Mouse (Mus musculus) c-Kit-positive CD71-positive TER-119-negative erythroid progenitor cells, embryonic 14.5 days (primary cell): ENCODE measurements around the gene Clstn3.
"Not testable (repeated sequence)": the region's sequence is repeated elsewhere in the genome, so short reads cannot be mapped to it uniquely, and the experiment has no call there.

Experiments used
- DNase-seq: peaks from one replicate; pipeline ENCODE4 v3.0.0-alpha.2; 2013; ENCODE audit warnings: low read depth

Clstn3 gene

GRCm38 (mm10) chr6:124464305-124465271 lies at the start of gene Clstn3:
Gene Clstn3, minus strand, starts transcription at chr6:124464794.
- peak; percentile 86 for DNase-seq

GRCm38 (mm10) chr6:124512355-124512836 lies 47.8 kb upstream of the Clstn3 start, which contains the start of gene C1ra:
Gene C1ra, plus strand, starts transcription at chr6:124512405.
- peak; percentile 25 for DNase-seq

- DNase-seq = no peak
Measured at GRCm38 (mm10) chr6:124511936-124512335, 47.3 kb upstream of the Clstn3 start.

GRCm38 (mm10) chr6:124509192-124509591 lies 44.6 kb upstream of the Clstn3 start:
- DNase-seq = not testable (repeated sequence)

- DNase-seq = no peak
Measured at GRCm38 (mm10) chr6:124508292-124508691, 43.7 kb upstream of the Clstn3 start.

GRCm38 (mm10) chr6:124506991-124507390 lies 42.4 kb upstream of the Clstn3 start:
- DNase-seq = no peak

GRCm38 (mm10) chr6:124505028-124505427 lies 40.4 kb upstream of the Clstn3 start:
- no peak for DNase-seq

GRCm38 (mm10) chr6:124502021-124502420 lies 37.4 kb upstream of the Clstn3 start:
- DNase-seq = no peak

GRCm38 (mm10) chr6:124501473-124501872 lies 36.9 kb upstream of the Clstn3 start:
- DNase-seq = no peak

- no peak for DNase-seq
Measured at GRCm38 (mm10) chr6:124499914-124500566, 35.4 kb upstream of the Clstn3 start.

GRCm38 (mm10) chr6:124496054-124496453 lies 31.5 kb upstream of the Clstn3 start:
- no peak for DNase-seq

- DNase-seq = no peak
Measured at GRCm38 (mm10) chr6:124493886-124494285, 29.3 kb upstream of the Clstn3 start.

- DNase-seq = peak; percentile 85
Measured at GRCm38 (mm10) chr6:124492842-124493561, 28.4 kb upstream of the Clstn3 start, which contains the start of gene C1rl. Gene C1rl, plus strand, starts transcription at chr6:124493113.

- no peak for DNase-seq
Measured at GRCm38 (mm10) chr6:124491427-124491826, 26.8 kb upstream of the Clstn3 start.

GRCm38 (mm10) chr6:124488952-124489351 lies 24.4 kb upstream of the Clstn3 start:
- no peak for DNase-seq

GRCm38 (mm10) chr6:124487509-124487908 lies 22.9 kb upstream of the Clstn3 start:
- DNase-seq = no peak

- no peak for DNase-seq
Measured at GRCm38 (mm10) chr6:124485414-124486144, 21.0 kb upstream of the Clstn3 start.

GRCm38 (mm10) chr6:124484851-124485250 lies 20.3 kb upstream of the Clstn3 start:
- no peak for DNase-seq

GRCm38 (mm10) chr6:124483831-124484230 lies 19.2 kb upstream of the Clstn3 start:
- not testable (repeated sequence) for DNase-seq

- no peak for DNase-seq
Measured at GRCm38 (mm10) chr6:124481571-124481970, 17.0 kb upstream of the Clstn3 start.

GRCm38 (mm10) chr6:124480295-124480694 lies 15.7 kb upstream of the Clstn3 start:
- no peak for DNase-seq
